Mouse (Mus musculus) limb, embryonic 10.5 days (tissue): Measurements from ENCODE around the gene Paox. TPM values are rescaled to one million over a fixed set of nuclear protein-coding genes. Genes with fewer than 3 reads are reported as not detected.

ENCODE experiments used
- DNase-seq: peaks from one replicate; pipeline ENCODE4 v3.0.0-alpha.2; 2017; ENCODE audit warnings: low spot score
- H3K27ac ChIP-seq: fragments of 300-500 bp; sonication (generic); 2 replicates; pipeline ENCODE4 v1.5.1; 2016; ENCODE audit warnings: mild to moderate bottlenecking
- H3K27me3 ChIP-seq: fragments of 300-500 bp; sonication (generic); 2 replicates; pipeline ENCODE4 v1.6.1; 2016; ENCODE audit warnings: low read depth, mild to moderate bottlenecking; ENCODE audit not compliant: poor library complexity, severe bottlenecking
- H3K36me3 ChIP-seq: fragments of 300-500 bp; sonication (generic); 2 replicates; pipeline ENCODE4 v1.6.1; 2016; ENCODE audit warnings: mild to moderate bottlenecking, moderate library complexity
- H3K4me1 ChIP-seq: fragments of 300-500 bp; sonication (generic); 2 replicates; pipeline ENCODE4 v1.6.1; 2016
- H3K4me3 ChIP-seq: fragments of 300-500 bp; sonication (generic); 2 replicates; pipeline ENCODE4 v1.5.1; 2016; ENCODE audit warnings: mild to moderate bottlenecking, moderate library complexity
- H3K9me3 ChIP-seq: fragments of 300-500 bp; sonication (generic); replicated peaks from 2 replicates; pipeline ENCODE4 v1.6.1; 2016; ENCODE audit warnings: mild to moderate bottlenecking
- WGBS: fragments of 180-500 bp; shearing (Covaris S2); methylation state at CpG from one replicate; pipeline ENCODE4 v1.1.7; 2016; 5-methylcytosine and 5-hydroxymethylcytosine counted together
- polyA plus RNA-seq: library from polyadenylated mRNA; unstranded; fragments of >200 nt; fragmentation: Nextera tagmentation; extraction: Ambion mirVana; gene quantifications from 2 replicates; pipeline ENCODE4 v1.2.1, GENCODE M21; 2016

Gene Paox
- polyA plus RNA-seq, 1 experiment from 2014 or later: 23.7 TPM

- Histone ChIP-seq H3K27me3 (peaks cover 7% of the 10 kb centered on the region; the same call in 1 of the 2 replicates), H3K27ac (no peak overlapping the region), H3K4me3 (no peak overlapping the region), H3K36me3 (no peaks in the 10 kb centered on the region), H3K4me1 (peaks cover 5% of the 10 kb centered on the region; the same call in 1 of the 2 replicates), H3K9me3 (no peaks in the 10 kb centered on the region)
- WGBS: 55% methylated on average over 1 of the region's 1 CpGs
- DNase-seq: no peak
These were observed 20.0 kb upstream of the Paox start for GRCm38 (mm10) chr7:140095556-140095955.

GRCm38 (mm10) chr7:140096055-140096454, 19.5 kb upstream of the Paox start:
- no peaks in the 10 kb centered on the region for H3K9me3 ChIP-seq
- no peak overlapping the region for H3K27ac ChIP-seq
- no peak overlapping the region for H3K4me3 ChIP-seq
- peaks cover 12% of the 10 kb centered on the region for H3K27me3 ChIP-seq
- peaks cover 6% of the 10 kb centered on the region for H3K4me1 ChIP-seq
- H3K36me3 ChIP-seq: no peaks in the 10 kb centered on the region
- no peak for DNase-seq

GRCm38 (mm10) chr7:140098466-140098865, 17.1 kb upstream of the Paox start:
- Histone ChIP-seq H3K4me1 (peaks cover 23% of the 10 kb centered on the region), H3K4me3 (no peak overlapping the region), H3K36me3 (no peaks in the 10 kb centered on the region), H3K9me3 (no peaks in the 10 kb centered on the region), H3K27me3 (peaks cover 20% of the 10 kb centered on the region), H3K27ac (no peak overlapping the region)
- 93% methylated on average over 1 of the region's 1 CpGs for WGBS
- no peak for DNase-seq

- DNase-seq: no peak
- Histone ChIP-seq H3K4me3 (peak overlapping the region; percentile 59), H3K36me3 (peaks cover 20% of the 10 kb centered on the region), H3K4me1 (peaks cover 19% of the 10 kb centered on the region), H3K9me3 (no peaks in the 10 kb centered on the region), H3K27ac (peak overlapping the region; percentile 37), H3K27me3 (peaks cover 20% of the 10 kb centered on the region)
- 79% methylated on average over 10 of the region's 10 CpGs for WGBS
These were observed 14.1 kb upstream of the Paox start for GRCm38 (mm10) chr7:140101498-140101897.

- peak; percentile 76 for DNase-seq
- H3K9me3 ChIP-seq: no peaks in the 10 kb centered on the region
- H3K27me3 ChIP-seq: peaks cover 20% of the 10 kb centered on the region
- H3K4me3 ChIP-seq: peak within 1 kb of the TSS; percentile 59
- 2% methylated on average over 30 of the region's 30 CpGs for WGBS
- peaks cover 27% of the 10 kb centered on the region for H3K36me3 ChIP-seq
- H3K27ac ChIP-seq: peak within 1 kb of the TSS; percentile 37
- H3K4me1 ChIP-seq: peaks cover 19% of the 10 kb centered on the region
These were observed 13.4 kb upstream of the Paox start, which contains the start of gene Fuom for GRCm38 (mm10) chr7:140101993-140102860. TSS of gene Fuom (minus strand) at chr7:140102441.

- Histone ChIP-seq H3K27me3 (peaks cover 14% of the 10 kb centered on the region), H3K27ac (no peak overlapping the region), H3K9me3 (no peaks in the 10 kb centered on the region), H3K36me3 (peaks cover 45% of the 10 kb centered on the region), H3K4me1 (peaks cover 19% of the 10 kb centered on the region), H3K4me3 (no peak overlapping the region)
- 80% methylated on average over 4 of the region's 4 CpGs for WGBS
- no peak for DNase-seq
These were observed 11.6 kb upstream of the Paox start for GRCm38 (mm10) chr7:140104009-140104408.

- peaks cover 61% of the 10 kb centered on the region for H3K36me3 ChIP-seq
- no peak overlapping the region for H3K4me3 ChIP-seq
- H3K4me1 ChIP-seq: peaks cover 8% of the 10 kb centered on the region
- H3K27ac ChIP-seq: no peak overlapping the region
- no peak for DNase-seq
- H3K27me3 ChIP-seq: no peaks in the 10 kb centered on the region
- no peaks in the 10 kb centered on the region for H3K9me3 ChIP-seq
- WGBS: 85% methylated on average over 3 of the region's 3 CpGs
These were observed 3.7 kb upstream of the Paox start for GRCm38 (mm10) chr7:140111943-140112342.

GRCm38 (mm10) chr7:140116329-140117054, 893 bp downstream of the Paox start, which contains the start of gene Echs1:
TSS of gene Echs1 (minus strand) at chr7:140116476.
- Histone ChIP-seq H3K36me3 (peaks cover 16% of the 10 kb centered on the region), H3K4me1 (peaks cover 8% of the 10 kb centered on the region), H3K4me3 (peak within 1 kb of the TSS; percentile 79), H3K27ac (peak within 1 kb of the TSS; percentile 93), H3K9me3 (no peaks in the 10 kb centered on the region), H3K27me3 (no peaks in the 10 kb centered on the region)
- WGBS: 4% methylated on average over 28 of the region's 28 CpGs
- peak; percentile 87 for DNase-seq

DNA sequence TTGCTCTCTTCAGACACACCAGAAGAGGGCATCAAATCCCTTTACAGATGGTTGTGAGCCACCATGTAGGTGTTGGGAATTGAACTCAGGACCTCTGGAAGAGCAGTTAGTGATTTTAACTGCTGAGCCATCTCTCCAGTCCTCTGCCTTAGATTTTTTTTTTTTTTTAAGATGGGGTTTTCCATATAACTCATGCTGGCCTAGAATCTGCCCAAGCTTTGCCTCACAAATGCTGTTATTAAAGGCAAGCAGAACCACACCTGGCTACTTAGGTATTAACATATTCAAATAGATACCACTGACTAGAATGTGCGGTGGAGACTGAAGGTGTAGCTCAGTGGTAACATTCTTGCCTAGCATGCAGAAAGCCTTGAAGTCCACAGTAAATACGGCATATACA, 4.9 kb downstream of the Paox start:
- Histone ChIP-seq H3K27me3 (no peaks in the 10 kb centered on the region), H3K9me3 (no peaks in the 10 kb centered on the region), H3K36me3 (no peaks in the 10 kb centered on the region), H3K27ac (no peak overlapping the region), H3K4me3 (no peak overlapping the region), H3K4me1 (peaks cover 9% of the 10 kb centered on the region)
- DNase-seq: no peak
- WGBS: 87% methylated on average over 2 of the region's 2 CpGs

DNA sequence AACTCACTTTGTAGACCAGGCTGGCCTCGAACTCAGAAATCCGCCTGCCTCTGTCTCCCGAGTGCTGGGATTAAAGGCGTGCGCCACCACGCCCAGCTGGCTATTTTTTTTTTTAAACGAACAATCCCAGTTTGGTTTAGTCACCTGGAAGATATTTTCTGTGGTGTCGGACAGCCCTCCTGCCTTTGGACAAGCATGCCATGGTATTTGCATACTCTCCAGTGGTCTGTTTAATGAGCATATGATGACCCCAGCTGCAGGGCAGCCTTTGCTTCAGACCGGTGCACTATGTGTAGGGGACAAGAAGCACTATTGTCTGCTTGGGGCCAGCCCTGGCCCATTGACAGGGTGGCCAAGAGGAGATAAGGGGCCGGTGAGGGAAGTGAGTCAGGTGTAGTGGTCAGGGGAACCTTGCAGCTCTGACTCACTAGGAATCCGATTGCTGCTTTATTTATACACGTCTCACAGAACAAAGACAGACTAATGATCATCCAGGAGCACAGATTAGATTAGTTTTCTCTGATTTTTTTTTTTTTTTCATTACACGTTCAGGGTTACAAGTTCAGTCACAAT, 5.8 kb downstream of the Paox start:
- Histone ChIP-seq H3K27me3 (no peaks in the 10 kb centered on the region), H3K4me3 (no peak overlapping the region), H3K4me1 (peaks cover 11% of the 10 kb centered on the region), H3K9me3 (no peaks in the 10 kb centered on the region), H3K36me3 (no peaks in the 10 kb centered on the region), H3K27ac (no peak overlapping the region)
- DNase-seq: no peak
- 83% methylated on average over 13 of the region's 13 CpGs for WGBS

DNA sequence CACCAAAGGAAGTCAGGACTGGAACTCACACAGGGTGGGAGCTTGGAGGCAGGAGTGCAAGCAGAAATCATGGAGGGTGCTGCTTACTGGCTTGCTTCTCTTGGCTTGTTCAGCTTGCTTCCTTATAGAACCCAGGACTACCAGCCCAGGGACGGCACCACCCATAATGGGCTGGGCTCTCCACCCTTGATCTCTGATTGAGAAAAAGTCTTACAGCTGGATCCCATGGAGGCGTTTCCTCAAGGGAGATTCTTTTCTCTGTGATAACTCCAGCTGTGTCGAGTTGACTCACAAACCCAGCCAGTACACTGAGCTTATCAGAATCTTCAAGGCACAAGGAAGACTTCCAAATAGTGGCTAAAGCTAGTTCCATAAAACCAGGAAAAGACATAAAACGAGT, 7.2 kb downstream of the Paox start:
- Histone ChIP-seq H3K27ac (no peak overlapping the region), H3K36me3 (no peaks in the 10 kb centered on the region), H3K9me3 (no peaks in the 10 kb centered on the region), H3K4me1 (peaks cover 16% of the 10 kb centered on the region), H3K4me3 (no peak overlapping the region), H3K27me3 (no peaks in the 10 kb centered on the region)
- DNase-seq: no peak
- 50% methylated on average over 4 of the region's 4 CpGs for WGBS

GRCm38 (mm10) chr7:140124382-140124781, 8.8 kb downstream of the Paox start:
- Histone ChIP-seq H3K4me1 (peaks cover 16% of the 10 kb centered on the region), H3K9me3 (no peaks in the 10 kb centered on the region), H3K27ac (no peak overlapping the region), H3K36me3 (peaks cover 4% of the 10 kb centered on the region; the same call in 1 of the 2 replicates), H3K27me3 (no peaks in the 10 kb centered on the region), H3K4me3 (no peak overlapping the region)
- DNase-seq: no peak
- 100% methylated on average over 1 of the region's 1 CpGs for WGBS
